Mouse (Mus musculus): Measurements from ENCODE around the gene St6galnac1. TPM values are rescaled to one million over a fixed set of nuclear protein-coding genes. Genes with fewer than 3 reads are reported as not detected.
A peak's percentile ranks its signal among the peaks of the same experiment; 100 is the strongest.
"Not testable (repeated sequence)": the region's sequence is repeated elsewhere in the genome, so short reads cannot be mapped to it uniquely, and the experiment has no call there.

The St6galnac1 gene
- polyA plus RNA-seq (2015; fragmentation: Nextera tagmentation; extraction: Ambion mirVana): not detected in 2 replicates

- no peak within 1 kb of the TSS for H3K4me2 ChIP-seq (ENCODE audit: low read depth, low read length)
- no peak within 1 kb of the TSS for H3K4me3 ChIP-seq (ENCODE audit: low read length)
- no peak within 1 kb of the TSS for H3K9ac ChIP-seq (ENCODE audit: low read length)
- no peaks in the 10 kb centered on the region for H3K9me3 ChIP-seq (ENCODE audit: control insufficient read depth, low read length)
- 68% methylated on average over 7 of the region's 7 CpGs for WGBS
- ATAC-seq (ENCODE audit: low read depth): no peak
- no peaks in the 10 kb centered on the region for H3K36me3 ChIP-seq (ENCODE audit: control insufficient read depth, insufficient read depth, low read length)
- H3K4me1 ChIP-seq (replicated peaks; ENCODE audit: control insufficient read depth, insufficient read depth, low read length): no peaks in the 10 kb centered on the region
- no peaks in the 10 kb centered on the region for H3K27me3 ChIP-seq (ENCODE audit: control insufficient read depth, insufficient read depth, low read depth, low read length)
- H3K27ac ChIP-seq (ENCODE audit: low read length): no peak within 1 kb of the TSS
Measured at GRCm38 (mm10) chr11:116775407-116775806, at the start of gene St6galnac1. Gene St6galnac1, minus strand, starts transcription at chr11:116775507.

DNA sequence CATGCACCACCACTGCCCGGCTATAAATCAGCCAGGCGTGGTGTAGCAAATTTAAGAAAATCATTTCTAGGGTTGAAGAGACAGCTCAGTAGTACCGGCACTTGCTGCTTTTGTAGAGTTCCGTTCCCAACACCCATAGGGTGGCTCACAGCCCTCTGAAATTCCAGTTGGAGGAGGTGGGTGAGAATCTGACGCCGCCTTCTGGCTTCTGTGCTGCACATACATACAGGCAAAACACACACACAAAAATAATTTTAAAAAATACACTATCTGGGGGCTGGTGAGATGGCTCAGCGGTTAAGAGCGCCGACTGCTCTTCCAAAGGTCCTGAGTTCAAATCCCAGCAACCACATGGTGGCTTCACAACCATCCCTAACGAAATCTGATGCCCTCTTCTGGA is 48.6 kb upstream of the St6galnac1 start:
- H3K27me3 ChIP-seq (ENCODE audit: control insufficient read depth, insufficient read depth, low read depth, low read length); H3K4me2 ChIP-seq (ENCODE audit: low read depth, low read length); H3K27ac ChIP-seq (ENCODE audit: low read length); ATAC-seq (ENCODE audit: low read depth); H3K4me3 ChIP-seq (ENCODE audit: low read length); H3K9ac ChIP-seq (ENCODE audit: low read length); H3K9me3 ChIP-seq (ENCODE audit: control insufficient read depth, low read length); H3K36me3 ChIP-seq (ENCODE audit: control insufficient read depth, insufficient read depth, low read length): not testable (repeated sequence)
- H3K4me1 ChIP-seq (replicated peaks; ENCODE audit: control insufficient read depth, insufficient read depth, low read length): peaks cover 44% of the 10 kb centered on the region
- WGBS: 94% methylated on average over 10 of the region's 10 CpGs

GRCm38 (mm10) chr11:116823255-116823654 is 47.9 kb upstream of the St6galnac1 start:
- 96% methylated on average over 2 of the region's 2 CpGs for WGBS
- no peak overlapping the region for H3K4me3 ChIP-seq (ENCODE audit: low read length)
- no peaks in the 10 kb centered on the region for H3K27me3 ChIP-seq (ENCODE audit: control insufficient read depth, insufficient read depth, low read depth, low read length)
- no peak overlapping the region for H3K27ac ChIP-seq (ENCODE audit: low read length)
- peaks cover 44% of the 10 kb centered on the region for H3K4me1 ChIP-seq (replicated peaks; ENCODE audit: control insufficient read depth, insufficient read depth, low read length)
- H3K36me3 ChIP-seq (ENCODE audit: control insufficient read depth, insufficient read depth, low read length): no peaks in the 10 kb centered on the region
- ATAC-seq (ENCODE audit: low read depth): no peak
- no peak overlapping the region for H3K9ac ChIP-seq (ENCODE audit: low read length)
- no peaks in the 10 kb centered on the region for H3K9me3 ChIP-seq (ENCODE audit: control insufficient read depth, low read length)
- no peak overlapping the region for H3K4me2 ChIP-seq (ENCODE audit: low read depth, low read length)

- Histone ChIP-seq H3K4me3 (ENCODE audit: low read length) (no peak overlapping the region), H3K9ac (ENCODE audit: low read length) (no peak overlapping the region), H3K27me3 (ENCODE audit: control insufficient read depth, insufficient read depth, low read depth, low read length) (no peaks in the 10 kb centered on the region), H3K9me3 (ENCODE audit: control insufficient read depth, low read length) (no peaks in the 10 kb centered on the region), H3K27ac (ENCODE audit: low read length) (0 out of 2 replicates have a peak overlapping the region, but pooled peaks have one; percentile 30), H3K36me3 (ENCODE audit: control insufficient read depth, insufficient read depth, low read length) (no peaks in the 10 kb centered on the region), H3K4me2 (ENCODE audit: low read depth, low read length) (no peak overlapping the region), H3K4me1 (replicated peaks; ENCODE audit: control insufficient read depth, insufficient read depth, low read length) (peaks cover 41% of the 10 kb centered on the region)
- WGBS: 81% methylated on average over 10 of the region's 10 CpGs
- no peak for ATAC-seq (ENCODE audit: low read depth)
Measured at GRCm38 (mm10) chr11:116822626-116823025, 47.3 kb upstream of the St6galnac1 start.

- 50% methylated on average over 10 of the region's 10 CpGs for WGBS
- H3K9ac ChIP-seq (ENCODE audit: low read length): no peak overlapping the region
- ATAC-seq (ENCODE audit: low read depth): no peak
- H3K4me2 ChIP-seq (ENCODE audit: low read depth, low read length): no peak overlapping the region
- peaks cover 38% of the 10 kb centered on the region for H3K4me1 ChIP-seq (replicated peaks; ENCODE audit: control insufficient read depth, insufficient read depth, low read length)
- H3K9me3 ChIP-seq (ENCODE audit: control insufficient read depth, low read length): no peaks in the 10 kb centered on the region
- H3K27me3 ChIP-seq (ENCODE audit: control insufficient read depth, insufficient read depth, low read depth, low read length): no peaks in the 10 kb centered on the region
- H3K36me3 ChIP-seq (ENCODE audit: control insufficient read depth, insufficient read depth, low read length): no peaks in the 10 kb centered on the region
- 0 out of 2 replicates have a peak overlapping the region, but pooled peaks have one; percentile 30 for H3K27ac ChIP-seq (ENCODE audit: low read length)
- H3K4me3 ChIP-seq (ENCODE audit: low read length): no peak overlapping the region
Measured at GRCm38 (mm10) chr11:116822215-116822614, 46.9 kb upstream of the St6galnac1 start.

DNA sequence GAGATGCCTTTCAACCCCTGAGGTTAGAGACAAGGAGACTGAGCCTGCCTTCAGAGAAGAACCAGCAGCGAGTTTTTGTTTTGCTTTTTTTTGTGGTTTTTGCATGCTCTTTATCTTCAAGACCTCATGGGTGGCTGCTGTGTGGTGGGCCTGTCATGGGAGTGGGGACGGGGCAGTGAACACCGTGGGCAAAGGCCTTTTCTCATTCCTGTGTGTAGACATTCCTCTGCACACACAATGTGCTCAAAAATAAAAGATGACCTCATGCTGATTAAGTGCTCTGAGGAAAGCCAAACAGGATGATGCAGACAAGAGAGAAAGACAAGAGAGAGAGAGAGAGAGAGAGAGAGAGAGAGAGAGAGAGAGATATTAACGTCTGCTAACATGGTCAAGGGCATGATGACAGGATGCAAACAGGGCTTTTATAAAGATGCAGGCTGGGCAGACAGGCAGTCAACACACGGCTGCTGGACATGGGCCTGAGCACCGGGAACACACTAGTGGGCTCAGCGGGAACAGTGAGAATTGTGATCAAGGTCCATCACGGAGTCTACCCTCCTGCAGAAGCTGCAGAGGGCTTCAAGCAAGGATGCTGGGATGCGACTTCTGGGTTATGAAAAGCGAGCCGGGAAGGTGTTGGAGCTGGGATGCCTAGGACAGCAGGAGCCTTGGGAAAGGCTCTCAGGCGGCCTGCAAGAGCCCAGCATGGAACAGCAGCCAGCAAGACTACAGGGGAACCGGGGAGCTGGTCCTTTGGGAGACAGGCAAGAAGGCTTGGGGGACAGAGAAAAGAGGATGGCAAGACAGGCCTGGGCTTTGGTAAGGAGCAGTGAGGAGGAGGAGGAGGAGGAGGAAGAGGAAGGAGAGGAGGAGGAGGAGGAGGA is 46.0 kb upstream of the St6galnac1 start:
- ATAC-seq (ENCODE audit: low read depth): peak; percentile 57

GRCm38 (mm10) chr11:116819932-116820593 is 44.8 kb upstream of the St6galnac1 start:
- peak overlapping the region; percentile 59; the same call in 1 of the 2 replicates for H3K27ac ChIP-seq (ENCODE audit: low read length)
- no peak overlapping the region for H3K4me3 ChIP-seq (ENCODE audit: low read length)
- no peak overlapping the region for H3K9ac ChIP-seq (ENCODE audit: low read length)
- no peaks in the 10 kb centered on the region for H3K27me3 ChIP-seq (ENCODE audit: control insufficient read depth, insufficient read depth, low read depth, low read length)
- peaks cover 30% of the 10 kb centered on the region for H3K4me1 ChIP-seq (replicated peaks; ENCODE audit: control insufficient read depth, insufficient read depth, low read length)
- H3K9me3 ChIP-seq (ENCODE audit: control insufficient read depth, low read length): no peaks in the 10 kb centered on the region
- H3K4me2 ChIP-seq (ENCODE audit: low read depth, low read length): no peak overlapping the region
- H3K36me3 ChIP-seq (ENCODE audit: control insufficient read depth, insufficient read depth, low read length): no peaks in the 10 kb centered on the region
- ATAC-seq (ENCODE audit: low read depth): no peak
- 79% methylated on average over 5 of the region's 5 CpGs for WGBS

More for the DNA sequence above, 46.0 kb upstream of the St6galnac1 start:
- H3K4me3 ChIP-seq (ENCODE audit: low read length): no peak overlapping the region
- H3K27ac ChIP-seq (ENCODE audit: low read length): peak overlapping the region; percentile 66
- H3K36me3 ChIP-seq (ENCODE audit: control insufficient read depth, insufficient read depth, low read length): no peaks in the 10 kb centered on the region
- WGBS: 55% methylated on average over 13 of the region's 13 CpGs
- peak overlapping the region; percentile 47 for H3K9ac ChIP-seq (ENCODE audit: low read length)
- H3K27me3 ChIP-seq (ENCODE audit: control insufficient read depth, insufficient read depth, low read depth, low read length): no peaks in the 10 kb centered on the region
- peaks cover 29% of the 10 kb centered on the region for H3K4me1 ChIP-seq (replicated peaks; ENCODE audit: control insufficient read depth, insufficient read depth, low read length)
- no peaks in the 10 kb centered on the region for H3K9me3 ChIP-seq (ENCODE audit: control insufficient read depth, low read length)
- no peak overlapping the region for H3K4me2 ChIP-seq (ENCODE audit: low read depth, low read length)

GRCm38 (mm10) chr11:116818722-116819121 is 43.4 kb upstream of the St6galnac1 start:
- no peak overlapping the region for H3K4me3 ChIP-seq (ENCODE audit: low read length)
- no peak overlapping the region for H3K27ac ChIP-seq (ENCODE audit: low read length)
- no peak for ATAC-seq (ENCODE audit: low read depth)

GRCm38 (mm10) chr11:116817567-116817966 is 42.3 kb upstream of the St6galnac1 start:
- 94% methylated on average over 5 of the region's 5 CpGs for WGBS
- H3K4me1 ChIP-seq (replicated peaks; ENCODE audit: control insufficient read depth, insufficient read depth, low read length): peaks cover 54% of the 10 kb centered on the region

More at GRCm38 (mm10) chr11:116818722-116819121, 43.4 kb upstream of the St6galnac1 start:
- H3K27me3 ChIP-seq (ENCODE audit: control insufficient read depth, insufficient read depth, low read depth, low read length): no peaks in the 10 kb centered on the region
- no peak overlapping the region for H3K9ac ChIP-seq (ENCODE audit: low read length)
- H3K4me1 ChIP-seq (replicated peaks; ENCODE audit: control insufficient read depth, insufficient read depth, low read length): peaks cover 44% of the 10 kb centered on the region
- no peaks in the 10 kb centered on the region for H3K9me3 ChIP-seq (ENCODE audit: control insufficient read depth, low read length)
- no peak overlapping the region for H3K4me2 ChIP-seq (ENCODE audit: low read depth, low read length)
- H3K36me3 ChIP-seq (ENCODE audit: control insufficient read depth, insufficient read depth, low read length): no peaks in the 10 kb centered on the region
- 41% methylated on average over 8 of the region's 8 CpGs for WGBS

More at GRCm38 (mm10) chr11:116817567-116817966, 42.3 kb upstream of the St6galnac1 start:
- Histone ChIP-seq H3K36me3 (ENCODE audit: control insufficient read depth, insufficient read depth, low read length) (no peaks in the 10 kb centered on the region), H3K9ac (ENCODE audit: low read length) (no peak overlapping the region), H3K27ac (ENCODE audit: low read length) (no peak overlapping the region), H3K27me3 (ENCODE audit: control insufficient read depth, insufficient read depth, low read depth, low read length) (no peaks in the 10 kb centered on the region), H3K4me3 (ENCODE audit: low read length) (no peak overlapping the region), H3K9me3 (ENCODE audit: control insufficient read depth, low read length) (no peaks in the 10 kb centered on the region), H3K4me2 (ENCODE audit: low read depth, low read length) (no peak overlapping the region)
- ATAC-seq (ENCODE audit: low read depth): no peak
